Mouse (Mus musculus) ES-Bruce4 (cell line): Measurements from ENCODE around the gene Ube2z. TPM values are rescaled to one million over a fixed set of nuclear protein-coding genes. Genes with fewer than 3 reads are reported as not detected.

ENCODE experiments used
- H3K27ac ChIP-seq: 2 replicates; pipeline ENCODE4 v1.5.1; 2012; ENCODE audit warnings: low read length, inconsistent platforms; ENCODE audit not compliant: insufficient read depth
- H3K27me3 ChIP-seq: 2 replicates; pipeline ENCODE4 v1.6.1; 2012; ENCODE audit warnings: mild to moderate bottlenecking, low read length, inconsistent platforms; ENCODE audit not compliant: control insufficient read depth, poor library complexity, insufficient read depth, severe bottlenecking
- H3K36me3 ChIP-seq: 2 replicates; pipeline ENCODE4 v1.6.1; 2012; ENCODE audit warnings: inconsistent platforms, mild to moderate bottlenecking, low read length, moderate library complexity; ENCODE audit not compliant: control insufficient read depth, poor library complexity, insufficient read depth, severe bottlenecking
- H3K4me1 ChIP-seq: one replicate; pipeline ENCODE4 v1.8.1; 2011; ENCODE audit warnings: low read length; ENCODE audit not compliant: control insufficient read depth, insufficient read depth
- H3K4me3 ChIP-seq: 2 replicates; pipeline ENCODE4 v1.5.1; 2011; ENCODE audit warnings: low read depth, mild to moderate bottlenecking, low read length
- H3K9ac ChIP-seq: 2 replicates; pipeline ENCODE4 v1.6.1; 2012; ENCODE audit warnings: low read depth, mild to moderate bottlenecking, inconsistent platforms; ENCODE audit not compliant: poor library complexity, severe bottlenecking
- H3K9me3 ChIP-seq: replicated peaks from 2 replicates; pipeline ENCODE4 v1.6.1; 2012; ENCODE audit warnings: mild to moderate bottlenecking, low read length, inconsistent platforms; ENCODE audit not compliant: control insufficient read depth, poor library complexity, insufficient read depth, severe bottlenecking
- CTCF ChIP-seq: IDR thresholded peaks from one replicate; pipeline ENCODE4 v1.8.1; 2011; ENCODE audit warnings: low read depth, low read length
- EP300 ChIP-seq: IDR thresholded peaks from 2 replicates; pipeline ENCODE4 v1.6.1; 2011; ENCODE audit warnings: low read depth, low read length; ENCODE audit not compliant: insufficient read depth
- POLR2A ChIP-seq: IDR thresholded peaks from one replicate; pipeline ENCODE4 v1.8.1; 2011; ENCODE audit warnings: low read length; ENCODE audit not compliant: insufficient read depth
- polyA plus RNA-seq: library from polyadenylated mRNA; stranded (reverse); fragments of >200 nt; gene quantifications from 2 replicates; pipeline ENCODE4 v1.2.4, GENCODE M21; 2011; ENCODE audit warnings: low read depth; ENCODE audit not compliant: missing spikeins, insufficient read depth, insufficient read length

Ube2z gene
- polyA plus RNA-seq, 1 experiment, result 86.6 TPM

- Histone ChIP-seq H3K9ac (peak overlapping the region; percentile 98), H3K4me1 (no peaks in the 10 kb centered on the region), H3K36me3 (peaks cover 5% of the 10 kb centered on the region; the same call in 1 of the 2 replicates), H3K27me3 (no peaks in the 10 kb centered on the region), H3K27ac (peak overlapping the region; percentile 88), H3K9me3 (no peaks in the 10 kb centered on the region), H3K4me3 (peak overlapping the region; percentile 76)
- TF ChIP-seq POLR2A, result no peak
- TF ChIP-seq EP300, result no peak
- no peak for TF ChIP-seq CTCF
Observed at GRCm38 (mm10) chr11:96007516-96008235, 57.5 kb downstream of the Ube2z start.

- no peaks in the 10 kb centered on the region for H3K27me3 ChIP-seq
- peaks cover 7% of the 10 kb centered on the region for H3K36me3 ChIP-seq
- peak overlapping the region; percentile 98 for H3K9ac ChIP-seq
- no peaks in the 10 kb centered on the region for H3K4me1 ChIP-seq
- 0 out of 2 replicates have a peak, but pooled peaks have one; percentile 45 for TF ChIP-seq EP300
- TF ChIP-seq POLR2A, result peak; percentile 59
- TF ChIP-seq CTCF, result no peak
- H3K4me3 ChIP-seq, result peak overlapping the region; percentile 80
- H3K9me3 ChIP-seq, result no peaks in the 10 kb centered on the region
- H3K27ac ChIP-seq, result peak overlapping the region; percentile 90
Observed at GRCm38 (mm10) chr11:96006852-96007515, 58.2 kb downstream of the Ube2z start.

- H3K4me3 ChIP-seq, result peak overlapping the region; percentile 80
- H3K27ac ChIP-seq, result peak overlapping the region; percentile 90
- no peak for TF ChIP-seq POLR2A
- TF ChIP-seq CTCF, result no peak
- TF ChIP-seq EP300, result no peak
- H3K9ac ChIP-seq, result peak overlapping the region; percentile 98
- no peaks in the 10 kb centered on the region for H3K4me1 ChIP-seq
- H3K27me3 ChIP-seq, result no peaks in the 10 kb centered on the region
- no peaks in the 10 kb centered on the region for H3K9me3 ChIP-seq
- peaks cover 13% of the 10 kb centered on the region for H3K36me3 ChIP-seq
Observed at GRCm38 (mm10) chr11:96006367-96006851, 58.8 kb downstream of the Ube2z start.

- peak within 1 kb of the TSS; percentile 98 for H3K9ac ChIP-seq
Observed at GRCm38 (mm10) chr11:96005403-96006271, 59.6 kb downstream of the Ube2z start, which contains the start of gene Igf2bp1. Gene Igf2bp1 (minus strand): TSS chr11:96005940.

GRCm38 (mm10) chr11:96004793-96005402 is 60.3 kb downstream of the Ube2z start:
- peaks cover 23% of the 10 kb centered on the region for H3K36me3 ChIP-seq
- peak overlapping the region; percentile 98 for H3K9ac ChIP-seq
- H3K27ac ChIP-seq, result peak overlapping the region; percentile 98
- no peaks in the 10 kb centered on the region for H3K9me3 ChIP-seq
- TF ChIP-seq EP300 (no peak), CTCF (no peak), POLR2A (no peak)
- peak overlapping the region; percentile 100 for H3K4me3 ChIP-seq
- no peaks in the 10 kb centered on the region for H3K4me1 ChIP-seq
- H3K27me3 ChIP-seq, result no peaks in the 10 kb centered on the region

More at GRCm38 (mm10) chr11:96005403-96006271, 59.6 kb downstream of the Ube2z start, which contains the start of gene Igf2bp1:
- Histone ChIP-seq H3K27ac (peak within 1 kb of the TSS; percentile 98), H3K27me3 (no peaks in the 10 kb centered on the region), H3K9me3 (no peaks in the 10 kb centered on the region), H3K4me3 (peak within 1 kb of the TSS; percentile 100), H3K4me1 (no peaks in the 10 kb centered on the region), H3K36me3 (peaks cover 18% of the 10 kb centered on the region)
- TF ChIP-seq EP300 (0 out of 2 replicates have a peak, but pooled peaks have one; percentile 2), CTCF (no peak), POLR2A (no peak)
